Mouse (Mus musculus) lung, postnatal 25 days (tissue): Measurements from ENCODE around the gene Arhgef39.

ENCODE experiments used
- DNase-seq: peaks from one replicate; pipeline ENCODE4 v3.0.0; 2022; ENCODE audit warnings: low spot score

Arhgef39 gene

GRCm38 (mm10) chr4:43478906-43479832 lies 20.3 kb downstream of the Arhgef39 start:
- DNase-seq: peak; percentile 73

- DNase-seq: no peak
These were observed 21.0 kb downstream of the Arhgef39 start for GRCm38 (mm10) chr4:43478534-43478858.

GRCm38 (mm10) chr4:43477857-43478533 lies 21.5 kb downstream of the Arhgef39 start:
- peak; percentile 93 for DNase-seq

GRCm38 (mm10) chr4:43476604-43477003 lies 22.9 kb downstream of the Arhgef39 start:
- DNase-seq: no peak

- no peak for DNase-seq
These were observed 25.9 kb downstream of the Arhgef39 start for GRCm38 (mm10) chr4:43473636-43474035.

GRCm38 (mm10) chr4:43470301-43470700 lies 29.2 kb downstream of the Arhgef39 start:
- DNase-seq: no peak

- no peak for DNase-seq
These were observed 32.6 kb downstream of the Arhgef39 start for GRCm38 (mm10) chr4:43466872-43467271.

GRCm38 (mm10) chr4:43465935-43466334 lies 33.6 kb downstream of the Arhgef39 start:
- DNase-seq: no peak

GRCm38 (mm10) chr4:43463102-43463501 lies 36.4 kb downstream of the Arhgef39 start:
- DNase-seq: no peak

- DNase-seq: no peak
These were observed 42.4 kb downstream of the Arhgef39 start for GRCm38 (mm10) chr4:43457124-43457523.

- peak; percentile 47 for DNase-seq
These were observed 43.0 kb downstream of the Arhgef39 start for GRCm38 (mm10) chr4:43456470-43456869.

GRCm38 (mm10) chr4:43454041-43454836 lies 45.3 kb downstream of the Arhgef39 start, which contains the start of gene Cd72:
TSS of gene Cd72 (minus strand) at chr4:43454628.
- DNase-seq: no peak

GRCm38 (mm10) chr4:43453413-43453812 lies 46.1 kb downstream of the Arhgef39 start:
- no peak for DNase-seq

GRCm38 (mm10) chr4:43452315-43452714 lies 47.2 kb downstream of the Arhgef39 start:
- DNase-seq: no peak

GRCm38 (mm10) chr4:43448554-43448953 lies 50.9 kb downstream of the Arhgef39 start:
- no peak for DNase-seq

- DNase-seq: no peak
These were observed 52.2 kb downstream of the Arhgef39 start for GRCm38 (mm10) chr4:43447251-43447650.
